Mouse (Mus musculus) hindbrain, embryonic 11.5 days (tissue): ENCODE results near the gene Pex13. TPM values are rescaled to one million over a fixed set of nuclear protein-coding genes. Genes with fewer than 3 reads are reported as not detected.
"Not testable (repeated sequence)": the region's sequence is repeated elsewhere in the genome, so short reads cannot be mapped to it uniquely, and the experiment has no call there.

ENCODE experiments used
- ATAC-seq: fragments of 200-750 bp; cut with Nextera tagmentation; 2 replicates; pipeline ENCODE4 v1.8.0; 2017; ENCODE audit warnings: mild to moderate bottlenecking, moderate TSS enrichment, moderate library complexity; ENCODE audit not compliant: low FRiP score
- DNase-seq: peaks from one replicate; pipeline ENCODE4 v3.0.0-alpha.2; 2015; ENCODE audit warnings: low spot score
- H3K27ac ChIP-seq: fragments of 300-500 bp; sonication (generic); 2 replicates; pipeline ENCODE4 v1.5.1; 2014; ENCODE audit warnings: mild to moderate bottlenecking, low read depth, low read length
- H3K27me3 ChIP-seq: fragments of 300-500 bp; sonication (generic); 2 replicates; pipeline ENCODE4 v1.6.1; 2014; ENCODE audit warnings: mild to moderate bottlenecking, low read length, moderate library complexity, mixed read lengths; ENCODE audit not compliant: control insufficient read depth, insufficient read depth
- H3K36me3 ChIP-seq: fragments of 300-500 bp; sonication (generic); 2 replicates; pipeline ENCODE4 v1.6.1; 2014; ENCODE audit warnings: mild to moderate bottlenecking, low read length, moderate library complexity, mixed read lengths; ENCODE audit not compliant: control insufficient read depth, insufficient read depth
- H3K4me1 ChIP-seq: fragments of 300-500 bp; sonication (generic); replicated peaks from 2 replicates; pipeline ENCODE4 v1.6.1; 2014; ENCODE audit warnings: low read length, mixed read lengths; ENCODE audit not compliant: control insufficient read depth, insufficient read depth
- H3K4me2 ChIP-seq: fragments of 300-500 bp; sonication (generic); replicated peaks from 2 replicates; pipeline ENCODE4 v1.6.1; 2014; ENCODE audit warnings: mild to moderate bottlenecking, low read depth, low read length
- H3K4me3 ChIP-seq: fragments of 300-500 bp; sonication (generic); 2 replicates; pipeline ENCODE4 v1.5.1; 2014; ENCODE audit warnings: low read depth, low read length
- H3K9ac ChIP-seq: fragments of 300-500 bp; sonication (generic); 2 replicates; pipeline ENCODE4 v1.6.1; 2014; ENCODE audit warnings: low read depth, low read length
- H3K9me3 ChIP-seq: fragments of 300-500 bp; sonication (generic); 2 replicates; pipeline ENCODE4 v1.6.1; 2016; ENCODE audit warnings: low read length; ENCODE audit not compliant: control insufficient read depth
- WGBS: fragments of 180-500 bp; shearing (Covaris S2); extraction: QIAGEN DNeasy Blood & Tissue Kit; methylation state at CpG from one replicate; pipeline ENCODE4 v1.1.7; 2014; 5-methylcytosine and 5-hydroxymethylcytosine counted together
- polyA plus RNA-seq: library from polyadenylated mRNA; unstranded; fragments of >200 nt; fragmentation: Nextera tagmentation; extraction: Ambion mirVana; gene quantifications from 2 replicates; pipeline ENCODE4 v1.2.1, GENCODE M21; 2014

The Pex13 gene
- polyA plus RNA-seq, 1 experiment from 2014 or later, result 49.6 TPM

GRCm38 (mm10) chr11:23630664-23631063, 35.1 kb downstream of the Pex13 start:
- H3K4me2 ChIP-seq, result no peak overlapping the region
- H3K9me3 ChIP-seq, result no peaks in the 10 kb centered on the region
- H3K36me3 ChIP-seq, result no peaks in the 10 kb centered on the region
- no peaks in the 10 kb centered on the region for H3K27me3 ChIP-seq
- ATAC-seq (no peak), DNase-seq (no peak)
- no peak overlapping the region for H3K4me3 ChIP-seq
- H3K9ac ChIP-seq, result no peak overlapping the region
- H3K4me1 ChIP-seq, result no peaks in the 10 kb centered on the region
- no peak overlapping the region for H3K27ac ChIP-seq

GRCm38 (mm10) chr11:23618995-23619394, 46.8 kb downstream of the Pex13 start:
- Histone ChIP-seq H3K36me3 (no peaks in the 10 kb centered on the region), H3K4me2 (no peak overlapping the region), H3K4me1 (no peaks in the 10 kb centered on the region), H3K9ac (no peak overlapping the region), H3K27me3 (no peaks in the 10 kb centered on the region), H3K4me3 (no peak overlapping the region), H3K9me3 (no peaks in the 10 kb centered on the region), H3K27ac (no peak overlapping the region)
- no peak for DNase-seq
- ATAC-seq, result no peak
- 91% methylated on average over 5 of the region's 5 CpGs for WGBS

GRCm38 (mm10) chr11:23614546-23614945, 51.2 kb downstream of the Pex13 start:
- 92% methylated on average over 5 of the region's 5 CpGs for WGBS

GRCm38 (mm10) chr11:23607291-23607690, 58.5 kb downstream of the Pex13 start:
- H3K36me3 ChIP-seq, H3K9me3 ChIP-seq, H3K9ac ChIP-seq, ATAC-seq, H3K4me2 ChIP-seq, H3K4me1 ChIP-seq, H3K4me3 ChIP-seq, H3K27me3 ChIP-seq, DNase-seq, H3K27ac ChIP-seq: not testable (repeated sequence)
- 93% methylated on average over 6 of the region's 6 CpGs for WGBS

More at GRCm38 (mm10) chr11:23614546-23614945, 51.2 kb downstream of the Pex13 start:
- Histone ChIP-seq H3K36me3 (no peaks in the 10 kb centered on the region), H3K9ac (no peak overlapping the region), H3K4me2 (no peak overlapping the region), H3K4me1 (no peaks in the 10 kb centered on the region), H3K4me3 (no peak overlapping the region), H3K27ac (no peak overlapping the region), H3K27me3 (no peaks in the 10 kb centered on the region), H3K9me3 (no peaks in the 10 kb centered on the region)
- DNase-seq, result no peak
- no peak for ATAC-seq

Other genes starting within 250 kb of the Pex13 start
- gene Ahsa2, start 167.9 kb downstream of the Pex13 start, polyA plus RNA-seq, result 165 and 169 TPM in 2 replicates
- 0.17 TPM in 1 of 2 replicates, not detected in the other for gene 1700093K21Rik, start 144.8 kb downstream of the Pex13 start, polyA plus RNA-seq
- gene 0610010F05Rik, start 32.3 kb downstream of the Pex13 start, polyA plus RNA-seq, result 74.3 and 82.2 TPM in 2 replicates
- gene Pus10, start 285 bp downstream of the Pex13 start, polyA plus RNA-seq, result 19.3 and 21.6 TPM in 2 replicates
- gene Rel, start 105.0 kb upstream of the Pex13 start, polyA plus RNA-seq, result 0.54 and 0.80 TPM in 2 replicates
- 26.7 and 31.1 TPM in 2 replicates for gene Papolg, start 229.3 kb upstream of the Pex13 start, polyA plus RNA-seq